Mouse (Mus musculus): ENCODE results near the gene Nfkbib.

- TF ChIP-seq CTCF (IDR thresholded peaks at IDR 0.05; ENCODE audit: low read depth) (no peak), EP300 (optimal IDR thresholded peaks at IDR 0.05) (no peak)
These were observed 46.4 kb downstream of the Nfkbib start for GRCm38 (mm10) chr7:28720753-28721537.

Data from stomach, postnatal 0 days (tissue).